Mouse (Mus musculus): Measurements from ENCODE around the gene Ctsf. TPM values are rescaled to one million over a fixed set of nuclear protein-coding genes. Genes with fewer than 3 reads are reported as not detected.

Gene Ctsf
- polyA plus RNA-seq, 1 experiment from 2014 or later, result 31.6 TPM

DNA sequence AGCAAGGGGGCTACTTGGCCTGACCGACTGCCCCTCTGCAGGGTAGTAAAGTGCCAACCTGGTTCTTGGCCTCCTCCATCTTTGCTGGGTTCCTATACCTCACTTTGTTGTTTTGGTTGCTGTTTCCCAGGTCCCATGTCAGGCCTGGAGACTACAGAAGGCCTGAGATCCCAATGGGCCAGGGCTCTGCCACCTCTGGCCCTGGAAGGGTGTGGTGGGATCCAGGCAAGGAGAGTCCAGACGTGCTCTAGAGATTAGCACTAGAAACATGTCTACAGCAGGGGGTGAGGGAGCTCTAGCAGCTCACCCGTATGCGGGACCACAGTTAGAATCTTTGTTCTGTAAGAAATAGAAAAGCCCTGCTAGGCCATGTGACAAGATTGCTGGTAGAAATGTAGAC, 29.0 kb downstream of the Ctsf start:
- no peaks in the 10 kb centered on the region for H3K27me3 ChIP-seq
- no peak overlapping the region for H3K4me3 ChIP-seq (replicated peaks)
- H3K36me3 ChIP-seq, result no peaks in the 10 kb centered on the region
- H3K9ac ChIP-seq (replicated peaks), result no peak overlapping the region
- no peak overlapping the region for H3K4me2 ChIP-seq
- H3K27ac ChIP-seq, result no peak overlapping the region
- H3K9me3 ChIP-seq, result no peaks in the 10 kb centered on the region
- peaks cover 4% of the 10 kb centered on the region for H3K4me1 ChIP-seq (replicated peaks)
- WGBS, result 78% methylated on average over 4 of the region's 4 CpGs
- no peak for ATAC-seq (ENCODE audit: insufficient number of reproducible peaks, insufficient read depth, low FRiP score, low TSS enrichment, low read depth)

- Histone ChIP-seq H3K9ac (replicated peaks) (no peak overlapping the region), H3K4me2 (no peak overlapping the region), H3K36me3 (peaks cover 30% of the 10 kb centered on the region), H3K27me3 (no peaks in the 10 kb centered on the region), H3K9me3 (no peaks in the 10 kb centered on the region), H3K27ac (no peak overlapping the region), H3K4me3 (replicated peaks) (no peak overlapping the region), H3K4me1 (replicated peaks) (no peaks in the 10 kb centered on the region)
- WGBS, result 80% methylated on average over 10 of the region's 10 CpGs
- ATAC-seq (ENCODE audit: insufficient number of reproducible peaks, insufficient read depth, low FRiP score, low TSS enrichment, low read depth), result no peak
Measured at GRCm38 (mm10) chr19:4889791-4890190, 34.9 kb downstream of the Ctsf start.

- Histone ChIP-seq H3K27ac (no peak overlapping the region), H3K4me1 (replicated peaks) (no peaks in the 10 kb centered on the region), H3K36me3 (peaks cover 30% of the 10 kb centered on the region), H3K9me3 (no peaks in the 10 kb centered on the region), H3K4me3 (replicated peaks) (no peak overlapping the region), H3K9ac (replicated peaks) (no peak overlapping the region), H3K4me2 (no peak overlapping the region), H3K27me3 (no peaks in the 10 kb centered on the region)
- 72% methylated on average over 3 of the region's 3 CpGs for WGBS
- ATAC-seq (ENCODE audit: insufficient number of reproducible peaks, insufficient read depth, low FRiP score, low TSS enrichment, low read depth), result no peak
Measured at GRCm38 (mm10) chr19:4891798-4892197, 36.9 kb downstream of the Ctsf start.

DNA sequence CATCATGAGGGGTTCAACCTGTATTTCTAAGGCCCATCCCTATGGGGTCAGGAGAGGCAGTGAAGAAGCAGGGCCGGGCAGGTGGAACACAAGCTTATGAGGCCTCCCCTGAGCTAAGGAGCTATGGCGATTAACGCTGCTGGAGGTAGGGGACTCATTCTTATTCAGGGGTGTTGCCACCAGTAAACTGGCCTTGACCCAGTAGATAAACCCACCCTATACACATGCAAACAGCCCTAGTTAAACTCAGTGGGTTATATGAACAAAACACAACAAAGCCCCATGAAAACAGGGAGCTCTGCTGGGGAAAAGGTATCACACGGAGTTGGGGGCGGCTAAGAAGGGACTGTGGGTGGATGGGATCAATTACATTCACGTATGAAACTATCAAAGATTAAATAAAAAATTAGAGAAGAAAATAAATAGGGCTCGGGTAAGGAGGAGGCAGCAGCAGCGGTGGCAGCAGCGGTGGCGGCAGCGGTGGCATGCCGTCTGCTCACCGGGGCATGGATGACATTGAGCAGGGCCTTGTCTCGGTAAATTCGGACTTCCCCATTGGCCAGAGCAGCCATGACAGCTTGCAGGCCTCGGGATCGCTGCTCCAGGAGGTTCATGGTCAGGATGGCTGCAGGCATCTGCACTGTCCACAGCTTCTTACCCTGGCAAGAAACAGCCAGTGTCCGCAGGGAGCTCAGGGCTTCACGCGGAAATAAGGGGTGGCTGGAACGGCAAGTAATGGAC, 42.0 kb downstream of the Ctsf start:
- Histone ChIP-seq H3K4me3 (replicated peaks) (no peak overlapping the region), H3K9ac (replicated peaks) (0 out of 2 replicates have a peak overlapping the region, but pooled peaks have one; percentile 34), H3K4me2 (no peak overlapping the region), H3K36me3 (peaks cover 23% of the 10 kb centered on the region), H3K27me3 (no peaks in the 10 kb centered on the region), H3K4me1 (replicated peaks) (no peaks in the 10 kb centered on the region), H3K27ac (no peak overlapping the region), H3K9me3 (no peaks in the 10 kb centered on the region)
- no peak for ATAC-seq (ENCODE audit: insufficient number of reproducible peaks, insufficient read depth, low FRiP score, low TSS enrichment, low read depth)
- WGBS, result 52% methylated on average over 21 of the region's 21 CpGs

DNA sequence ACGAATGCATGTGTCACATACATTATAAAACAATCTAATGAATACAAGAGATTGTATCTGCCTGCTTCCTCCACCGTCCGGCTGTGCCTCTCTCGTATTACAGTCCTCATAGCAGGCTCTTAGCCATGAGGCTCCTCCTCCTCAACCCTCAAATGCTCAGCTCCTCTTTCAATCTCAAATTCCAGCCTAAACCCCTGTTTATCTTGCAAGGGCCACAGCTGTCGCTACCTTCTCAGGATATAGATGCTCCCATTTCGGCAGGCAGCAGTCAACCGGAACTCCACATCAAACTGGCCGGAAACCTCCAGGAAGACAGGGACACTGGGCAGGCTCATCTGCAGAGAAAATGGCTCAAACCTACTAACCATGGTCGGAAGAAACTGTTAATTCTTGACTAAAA, 44.0 kb downstream of the Ctsf start:
- H3K4me2 ChIP-seq, result no peak overlapping the region
- H3K9me3 ChIP-seq, result no peaks in the 10 kb centered on the region
- WGBS, result 69% methylated on average over 9 of the region's 9 CpGs
- no peak for ATAC-seq (ENCODE audit: insufficient number of reproducible peaks, insufficient read depth, low FRiP score, low TSS enrichment, low read depth)
- peaks cover 31% of the 10 kb centered on the region; the same call in 1 of the 2 replicates for H3K36me3 ChIP-seq
- H3K27ac ChIP-seq, result no peak overlapping the region
- H3K27me3 ChIP-seq, result no peaks in the 10 kb centered on the region
- no peaks in the 10 kb centered on the region for H3K4me1 ChIP-seq (replicated peaks)
- no peak overlapping the region for H3K9ac ChIP-seq (replicated peaks)
- no peak overlapping the region for H3K4me3 ChIP-seq (replicated peaks)

GRCm38 (mm10) chr19:4899888-4900287, 45.0 kb downstream of the Ctsf start:
- no peak overlapping the region for H3K27ac ChIP-seq
- H3K4me3 ChIP-seq (replicated peaks), result no peak overlapping the region
- no peak for ATAC-seq (ENCODE audit: insufficient number of reproducible peaks, insufficient read depth, low FRiP score, low TSS enrichment, low read depth)
- no peak overlapping the region for H3K9ac ChIP-seq (replicated peaks)
- H3K36me3 ChIP-seq, result peaks cover 31% of the 10 kb centered on the region; the same call in 1 of the 2 replicates
- H3K9me3 ChIP-seq, result no peaks in the 10 kb centered on the region
- no peak overlapping the region for H3K4me2 ChIP-seq
- no peaks in the 10 kb centered on the region for H3K4me1 ChIP-seq (replicated peaks)
- WGBS, result 78% methylated on average over 3 of the region's 3 CpGs
- H3K27me3 ChIP-seq, result no peaks in the 10 kb centered on the region

GRCm38 (mm10) chr19:4905979-4906794, 51.3 kb downstream of the Ctsf start, which contains the start of gene Bbs1:
TSS of gene Bbs1 (minus strand) at chr19:4906628.
- 10% methylated on average over 31 of the region's 31 CpGs for WGBS
- Histone ChIP-seq H3K36me3 (peaks cover 56% of the 10 kb centered on the region), H3K9ac (replicated peaks) (peak within 1 kb of the TSS; percentile 62), H3K4me2 (peak within 1 kb of the TSS; percentile 60), H3K4me1 (replicated peaks) (peaks cover 5% of the 10 kb centered on the region), H3K27me3 (no peaks in the 10 kb centered on the region), H3K27ac (no peak within 1 kb of the TSS), H3K4me3 (replicated peaks) (peak within 1 kb of the TSS; percentile 66), H3K9me3 (no peaks in the 10 kb centered on the region)
- ATAC-seq (ENCODE audit: insufficient number of reproducible peaks, insufficient read depth, low FRiP score, low TSS enrichment, low read depth), result peak; percentile 57; the same call in 1 of the 2 replicates

GRCm38 (mm10) chr19:4908107-4908506, 53.2 kb downstream of the Ctsf start:
- no peaks in the 10 kb centered on the region for H3K9me3 ChIP-seq
- WGBS, result 85% methylated on average over 4 of the region's 4 CpGs
- no peak overlapping the region for H3K4me2 ChIP-seq
- no peak overlapping the region for H3K27ac ChIP-seq
- H3K9ac ChIP-seq (replicated peaks), result no peak overlapping the region
- H3K4me3 ChIP-seq (replicated peaks), result no peak overlapping the region
- no peaks in the 10 kb centered on the region for H3K27me3 ChIP-seq
- peaks cover 5% of the 10 kb centered on the region for H3K4me1 ChIP-seq (replicated peaks)
- peaks cover 64% of the 10 kb centered on the region for H3K36me3 ChIP-seq
- no peak for ATAC-seq (ENCODE audit: insufficient number of reproducible peaks, insufficient read depth, low FRiP score, low TSS enrichment, low read depth)

GRCm38 (mm10) chr19:4909376-4909775, 54.4 kb downstream of the Ctsf start:
- H3K9ac ChIP-seq (replicated peaks), result no peak overlapping the region
- no peaks in the 10 kb centered on the region for H3K9me3 ChIP-seq
- 89% methylated on average over 7 of the region's 7 CpGs for WGBS
- H3K36me3 ChIP-seq, result peaks cover 69% of the 10 kb centered on the region
- H3K4me1 ChIP-seq (replicated peaks), result peaks cover 5% of the 10 kb centered on the region
- no peaks in the 10 kb centered on the region for H3K27me3 ChIP-seq
- no peak overlapping the region for H3K27ac ChIP-seq
- no peak for ATAC-seq (ENCODE audit: insufficient number of reproducible peaks, insufficient read depth, low FRiP score, low TSS enrichment, low read depth)
- H3K4me3 ChIP-seq (replicated peaks), result no peak overlapping the region
- H3K4me2 ChIP-seq, result no peak overlapping the region

All from limb, embryonic 12.5 days (tissue).